Mouse (Mus musculus) skeletal muscle tissue, adult 2 months (tissue): ENCODE measurements at regions not wholly inside any gene's neighbourhood (a gene's known extent, or its start where the extent isn't known, plus 50 kb on each side); places are given as distances from the start of the nearest gene placed in this dataset.

ENCODE experiments used
- DNase-seq: peaks from one replicate; pipeline ENCODE4 v3.0.0-alpha.2; 2012; ENCODE audit warnings: low read depth, low spot score

GRCm38 (mm10) chr12:16140511-16141110 is 323.9 kb upstream of the Trib2 start:
- peak; percentile 68 for DNase-seq

GRCm38 (mm10) chr12:16139152-16139551 is 322.4 kb upstream of the Trib2 start:
- no peak for DNase-seq

GRCm38 (mm10) chr12:16137801-16138200 is 321.1 kb upstream of the Trib2 start:
- no peak for DNase-seq

- DNase-seq = no peak
Measured at GRCm38 (mm10) chr12:16136214-16136671, 319.5 kb upstream of the Trib2 start.

GRCm38 (mm10) chr12:16135602-16136213 is 319.0 kb upstream of the Trib2 start:
- DNase-seq = no peak

- DNase-seq = no peak
Measured at GRCm38 (mm10) chr12:16134446-16134845, 317.7 kb upstream of the Trib2 start.

- DNase-seq = no peak
Measured at GRCm38 (mm10) chr12:16133253-16133652, 316.5 kb upstream of the Trib2 start.

- no peak for DNase-seq
Measured at GRCm38 (mm10) chr12:16131740-16132077, 315.0 kb upstream of the Trib2 start.

- no peak for DNase-seq
Measured at GRCm38 (mm10) chr12:16131028-16131739, 314.5 kb upstream of the Trib2 start.

- DNase-seq = no peak
Measured at GRCm38 (mm10) chr12:16130605-16131004, 313.9 kb upstream of the Trib2 start.

- DNase-seq = no peak
Measured at GRCm38 (mm10) chr12:16129923-16130322, 313.2 kb upstream of the Trib2 start.

GRCm38 (mm10) chr12:16129243-16129642 is 312.5 kb upstream of the Trib2 start:
- no peak for DNase-seq

- DNase-seq = no peak
Measured at GRCm38 (mm10) chr12:16124906-16125305, 308.2 kb upstream of the Trib2 start.

GRCm38 (mm10) chr12:16122353-16123127 is 305.8 kb upstream of the Trib2 start:
- DNase-seq = no peak

- DNase-seq = no peak
Measured at GRCm38 (mm10) chr12:16121787-16122186, 305.1 kb upstream of the Trib2 start.

GRCm38 (mm10) chr12:16118710-16119109 is 302.0 kb upstream of the Trib2 start:
- DNase-seq = no peak

GRCm38 (mm10) chr12:16106946-16107345 is 290.2 kb upstream of the Trib2 start:
- peak; percentile 41 for DNase-seq

- DNase-seq = no peak
Measured at GRCm38 (mm10) chr12:16098840-16099239, 282.1 kb upstream of the Trib2 start.

- DNase-seq = no peak
Measured at GRCm38 (mm10) chr12:16092643-16093042, 275.9 kb upstream of the Trib2 start.

- DNase-seq = no peak
Measured at GRCm38 (mm10) chr12:16091336-16091735, 274.6 kb upstream of the Trib2 start.

- DNase-seq = no peak
Measured at GRCm38 (mm10) chr12:16083176-16083575, 266.5 kb upstream of the Trib2 start.

- DNase-seq = no peak
Measured at GRCm38 (mm10) chr12:16077215-16077614, 260.5 kb upstream of the Trib2 start.
